Mouse (Mus musculus) C2C12 (cell line): ENCODE measurements around the gene Cd79a.

Experiments used
- CEBPB ChIP-seq: IDR thresholded peaks from one replicate; pipeline ENCODE4 v1.6.1; 2011; ENCODE audit warnings: low read depth, mild to moderate bottlenecking, control low read depth, moderate library complexity
- CTCF ChIP-seq: IDR thresholded peaks from one replicate; pipeline ENCODE4 v1.5.1; 2011; ENCODE audit not compliant: control insufficient read depth, insufficient read depth, insufficient read length
- FOSL1 ChIP-seq: IDR thresholded peaks from one replicate; pipeline ENCODE4 v1.8.0; 2011; ENCODE audit warnings: mild to moderate bottlenecking, low read length; ENCODE audit not compliant: poor library complexity, insufficient read depth, severe bottlenecking
- MAX ChIP-seq: IDR thresholded peaks from one replicate; pipeline ENCODE4 v1.6.1; 2011; ENCODE audit warnings: mild to moderate bottlenecking, control low read depth
- MYOD1 ChIP-seq: IDR thresholded peaks from one replicate; pipeline ENCODE4 v1.6.1; 2011; ENCODE audit warnings: low read depth; ENCODE audit not compliant: control insufficient read depth, insufficient read length
- MYOG ChIP-seq: IDR thresholded peaks from one replicate; pipeline ENCODE4 v1.6.1; 2011; ENCODE audit not compliant: control insufficient read depth, insufficient read length; ENCODE audit errors: extremely low read depth
- USF1 ChIP-seq: IDR thresholded peaks from one replicate; pipeline ENCODE4 v1.6.1; 2011; ENCODE audit warnings: low read depth, mild to moderate bottlenecking, control low read depth, moderate library complexity

GRCm38 (mm10) chr7:24907211-24907748 lies 10.1 kb downstream of the Cd79a start:
- no peak for TF ChIP-seq MYOD1
- TF ChIP-seq FOSL1: no peak
- TF ChIP-seq CTCF: no peak
- TF ChIP-seq MYOG: no peak
- TF ChIP-seq USF1: no peak
- no peak for TF ChIP-seq MAX
- no peak for TF ChIP-seq CEBPB
